Comparison of ENCODE assay signal across 7 mouse cellular contexts in genomic region chr1:184771202-184771890, GRCm38 (mm10). TPM values are rescaled to one million over a fixed set of nuclear protein-coding genes. Genes with fewer than 3 reads are reported as not detected.
DNase-seq lines count a peak whose midpoint lies in the region; ATAC-seq and TF ChIP-seq lines count a peak whose summit lies in the region.

No protein-coding gene starts in this region.

- no peaks in the 10 kb centered on the region for H3K36me3 ChIP-seq in embryonic facial prominence, embryonic 12.5 days
- no peaks in the 10 kb centered on the region for H3K36me3 ChIP-seq in limb, embryonic 15.5 days
- no peaks in the 10 kb centered on the region for H3K36me3 ChIP-seq in midbrain, postnatal 0 days (ENCODE audit: insufficient read depth, low read length)

- WGBS in embryonic facial prominence, embryonic 12.5 days = 18% methylated on average over 18 of the region's 18 CpGs
- WGBS in limb, embryonic 15.5 days = 17% methylated on average over 18 of the region's 18 CpGs
- WGBS in midbrain, postnatal 0 days = 34% methylated on average over 18 of the region's 18 CpGs

- no peak overlapping the region for H3K4me3 ChIP-seq in embryonic facial prominence, embryonic 12.5 days
- H3K4me3 ChIP-seq in limb, embryonic 15.5 days = no peak overlapping the region
- H3K4me3 ChIP-seq in midbrain, postnatal 0 days (ENCODE audit: low read depth, low read length) = no peak overlapping the region

- H3K27ac ChIP-seq in embryonic facial prominence, embryonic 12.5 days = no peak overlapping the region
- H3K27ac ChIP-seq in limb, embryonic 15.5 days = no peak overlapping the region
- no peak overlapping the region for H3K27ac ChIP-seq in midbrain, postnatal 0 days (ENCODE audit: low read depth, low read length)

- peaks cover 6% of the 10 kb centered on the region; the same call in 1 of the 2 replicates for H3K4me1 ChIP-seq in embryonic facial prominence, embryonic 12.5 days
- H3K4me1 ChIP-seq in limb, embryonic 15.5 days = peaks cover 9% of the 10 kb centered on the region; the same call in 1 of the 2 replicates
- 0 out of 2 replicates have a peak, but pooled peaks cover 3% of the 10 kb centered on the region for H3K4me1 ChIP-seq in midbrain, postnatal 0 days (ENCODE audit: insufficient read depth, low read length)

- TF ChIP-seq CTCF in midbrain, postnatal 0 days (IDR thresholded peaks at IDR 0.05) = peak; percentile 84

- H3K9ac ChIP-seq in embryonic facial prominence, embryonic 12.5 days = no peak overlapping the region
- H3K9ac ChIP-seq in limb, embryonic 15.5 days = no peak overlapping the region
- no peak overlapping the region for H3K9ac ChIP-seq in midbrain, postnatal 0 days (replicated peaks; ENCODE audit: low read length, poor library complexity, severe bottlenecking)

- 0 out of 2 replicates have a peak, but pooled peaks cover 6% of the 10 kb centered on the region for H3K27me3 ChIP-seq in embryonic facial prominence, embryonic 12.5 days
- H3K27me3 ChIP-seq in limb, embryonic 15.5 days = 0 out of 2 replicates have a peak, but pooled peaks cover 4% of the 10 kb centered on the region
- H3K27me3 ChIP-seq in midbrain, postnatal 0 days (ENCODE audit: insufficient read depth, low read length) = no peaks in the 10 kb centered on the region

- ATAC-seq in embryonic facial prominence, embryonic 12.5 days (ENCODE audit: insufficient number of reproducible peaks, insufficient read depth, low FRiP score, low TSS enrichment) = no peak
- no peak for ATAC-seq in limb, embryonic 15.5 days (ENCODE audit: insufficient number of reproducible peaks, low FRiP score, low TSS enrichment, low read depth)
- ATAC-seq in midbrain, postnatal 0 days (ENCODE audit: low FRiP score) = 0 out of 2 replicates have a peak, but pooled peaks have one; percentile 47

- DNase-seq in adrenal gland, postnatal 36 days = peak; percentile 82 to 91
- peak; percentile 84 for DNase-seq in heart, adult 8-10 months (ENCODE audit: low spot score)
- peak; percentile 31 to 77 for DNase-seq in kidney, adult 8-10 months
- peak; percentile 77 for DNase-seq in midbrain, postnatal 0 days (ENCODE audit: low spot score)
- peak; percentile 41 to 55 for DNase-seq in spleen, postnatal 36 days (ENCODE audit: low spot score in 2 of 2)

- no peaks in the 10 kb centered on the region for H3K9me3 ChIP-seq in embryonic facial prominence, embryonic 12.5 days
- H3K9me3 ChIP-seq in limb, embryonic 15.5 days = no peaks in the 10 kb centered on the region
- no peaks in the 10 kb centered on the region for H3K9me3 ChIP-seq in midbrain, postnatal 0 days (ENCODE audit: low read length)

- peak overlapping the region; percentile 38 for H3K4me2 ChIP-seq in embryonic facial prominence, embryonic 12.5 days (replicated peaks)
- H3K4me2 ChIP-seq in limb, embryonic 15.5 days = 0 out of 2 replicates have a peak overlapping the region, but pooled peaks have one; percentile 17
- H3K4me2 ChIP-seq in midbrain, postnatal 0 days (ENCODE audit: low read depth, low read length, poor library complexity, severe bottlenecking) = no peak overlapping the region

RNA-seq across cellular contexts. Expression of gene Hlx, which starts 38.9 kb away (rescaled TPM):
- 10 to 100 TPM in 1 of 2 experiments, 1 to 10 TPM in 1; 7.2 to 14.6 TPM for total RNA-seq in adrenal gland, postnatal 36 days (2021)
- polyA plus RNA-seq in embryonic facial prominence, embryonic 12.5 days (2016; fragmentation: Nextera tagmentation; extraction: Ambion mirVana) = 8.4 and 9.7 TPM in 2 replicates
- 1 to 10 TPM; 7.3 to 8.4 (median 8.0) TPM for total RNA-seq in heart, adult 8-10 months (2022)
- 21.6 and 24.2 TPM in 2 replicates for polyA plus RNA-seq in limb, embryonic 15.5 days (2015; fragmentation: Nextera tagmentation; extraction: Ambion mirVana)
- total RNA-seq in midbrain, postnatal 0 days (2014; rRNA removed) = 0.71 and 1.5 TPM in 2 replicates
- 1.5 and 1.9 TPM in 2 replicates for polyA plus RNA-seq in midbrain, postnatal 0 days (2015; fragmentation: Nextera tagmentation; extraction: Ambion mirVana)

RNA-seq across cellular contexts. Expression of gene Marc1, which starts 39.8 kb away (rescaled TPM):
- total RNA-seq in adrenal gland, postnatal 36 days (2021) = 1 to 10 TPM; 3.7 to 7.4 TPM
- not detected in 2 replicates for polyA plus RNA-seq in embryonic facial prominence, embryonic 12.5 days (2016; fragmentation: Nextera tagmentation; extraction: Ambion mirVana)
- not detected for total RNA-seq in heart, adult 8-10 months (2022)
- polyA plus RNA-seq in limb, embryonic 15.5 days (2015; fragmentation: Nextera tagmentation; extraction: Ambion mirVana) = 0.23 TPM in 1 of 2 replicates, not detected in the other
- 0.55 TPM in 1 of 2 replicates, not detected in the other for total RNA-seq in midbrain, postnatal 0 days (2014; rRNA removed)
- 0.21 and 0.25 TPM in 2 replicates for polyA plus RNA-seq in midbrain, postnatal 0 days (2015; fragmentation: Nextera tagmentation; extraction: Ambion mirVana)
